Mouse (Mus musculus) T-helper 2 cell (primary cell): ENCODE measurements around the gene Fnbp1.

ENCODE experiments used
- in situ Hi-C: fragments of 300-600 bp; cut with MboI, MseI; formaldehyde crosslinking; loops from one replicate; pipeline ENCODE4 v1.15.1; 2025; ENCODE audit warnings: high pct_unique_total_duplicates

Fnbp1 gene

DNA sequence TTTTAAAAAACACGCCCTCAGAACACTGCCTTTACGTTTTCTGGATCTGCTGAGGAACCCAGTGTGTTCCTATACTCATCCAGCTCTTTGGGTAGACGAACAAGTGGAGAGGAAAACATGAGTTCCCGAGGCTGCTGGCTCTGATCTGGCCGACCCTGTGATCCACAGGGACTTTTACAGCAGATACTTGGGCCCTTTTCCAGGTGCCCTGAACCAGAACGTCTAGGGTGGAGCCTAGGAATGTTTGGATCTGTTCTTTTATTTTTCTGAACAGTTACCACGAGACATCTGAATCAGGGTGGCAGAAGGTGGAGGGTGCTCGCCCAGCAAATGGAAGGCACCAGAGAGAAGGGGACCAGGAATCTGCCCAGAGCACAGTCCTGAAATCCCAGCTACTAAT is 42.7 kb downstream of the Fnbp1 start:
- in situ Hi-C loops: no loop called here

DNA sequence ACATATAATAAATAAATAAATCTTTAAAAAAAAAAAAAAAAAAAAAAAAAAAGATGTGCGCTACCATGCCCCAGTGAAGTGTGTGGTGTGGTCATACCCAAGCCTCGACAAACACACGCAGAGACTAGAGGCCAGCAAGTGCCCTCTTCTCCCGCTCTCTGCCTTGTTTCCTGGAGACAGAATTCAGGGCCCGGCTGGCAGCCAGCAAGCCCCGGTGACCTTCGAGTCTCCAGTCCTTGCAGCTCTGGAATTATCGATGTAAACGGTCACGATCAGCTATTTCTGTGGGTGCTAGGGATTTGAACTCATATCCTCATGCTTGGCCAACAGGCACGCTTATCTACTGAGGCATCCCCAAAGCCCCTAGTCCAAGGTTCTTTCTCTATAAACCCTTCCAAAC is 43.2 kb downstream of the Fnbp1 start:
- in situ Hi-C loops: no loop called here

DNA sequence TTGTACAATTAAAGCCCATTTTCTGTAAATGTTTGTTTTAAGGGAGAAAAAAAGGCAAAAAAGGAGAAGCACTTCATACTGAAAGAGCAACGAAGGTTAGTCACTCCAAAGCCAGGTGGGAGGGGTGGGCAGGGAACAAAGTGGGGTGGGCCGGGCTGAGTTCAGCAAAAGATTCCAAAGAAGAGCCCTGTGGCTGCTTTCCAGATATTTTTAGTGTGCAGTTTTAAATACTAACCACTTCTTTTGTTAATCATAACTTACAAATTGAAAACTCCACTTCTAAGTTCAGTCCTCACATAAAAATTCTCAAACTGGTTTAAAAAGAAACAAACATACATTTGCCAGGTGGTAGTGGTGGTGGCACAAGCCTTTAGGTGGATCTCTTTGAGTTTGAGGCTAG is 44.5 kb downstream of the Fnbp1 start:
- in situ Hi-C loops: no loop called here

DNA sequence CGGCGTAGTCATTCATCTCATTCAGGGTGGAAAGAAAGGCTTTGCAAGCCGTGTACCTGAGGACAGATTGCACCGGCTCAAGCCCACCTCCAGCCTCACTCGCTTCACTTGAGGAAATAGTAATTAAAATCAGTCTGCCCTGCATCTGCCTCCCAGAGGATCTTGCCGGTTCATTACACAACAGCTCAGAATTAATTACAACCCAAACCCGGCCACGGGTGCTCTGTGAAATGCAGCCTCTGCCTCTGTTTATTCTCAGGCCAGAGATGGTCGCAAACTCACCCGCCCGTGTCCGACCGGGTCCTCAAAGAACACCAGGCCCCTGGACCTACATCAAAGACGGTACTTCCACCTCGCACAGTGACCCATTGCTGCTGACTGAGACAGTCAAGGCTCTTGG is 45.7 kb downstream of the Fnbp1 start:
- in situ Hi-C loops: no loop called here

DNA sequence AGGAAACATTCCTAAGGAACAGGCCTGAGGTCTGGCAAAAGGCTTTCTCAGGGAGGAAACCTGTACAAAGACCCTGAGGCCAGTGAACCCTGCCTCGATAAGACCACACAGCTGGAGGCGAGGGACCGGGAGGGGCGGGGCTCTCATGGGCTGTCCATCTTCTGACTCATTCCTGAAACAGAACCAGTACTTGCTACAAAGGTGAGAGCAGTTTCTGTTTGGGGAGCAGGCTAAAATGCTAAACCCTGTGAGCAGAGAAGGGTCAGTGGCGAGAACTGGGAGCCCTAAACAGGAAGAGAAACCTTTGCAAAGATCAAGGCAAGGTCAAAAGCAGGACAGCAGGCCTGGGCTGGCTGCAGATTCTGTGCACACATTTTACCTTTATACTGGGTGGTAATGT is 47.2 kb downstream of the Fnbp1 start:
- in situ Hi-C loops: no loop called here

DNA sequence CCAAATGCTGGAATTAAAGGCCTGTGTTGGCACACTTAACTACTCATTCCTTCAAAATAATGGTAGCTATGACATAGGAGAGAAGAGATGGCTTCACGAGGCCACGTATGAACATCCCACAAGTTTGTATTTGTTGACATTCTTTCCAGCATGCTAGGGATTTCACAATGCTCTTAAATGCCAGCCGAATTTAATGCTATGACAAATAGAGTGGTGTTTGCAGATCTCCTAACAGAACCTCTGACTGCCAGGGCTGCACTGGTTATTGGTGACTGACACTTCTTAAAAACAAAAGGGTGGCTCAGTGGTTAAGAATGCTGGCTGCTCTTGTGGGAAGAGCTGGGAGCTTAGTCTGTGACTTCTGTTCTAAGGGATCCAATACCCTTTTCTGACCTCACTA is 48.9 kb downstream of the Fnbp1 start:
- in situ Hi-C loops: no loop called here

DNA sequence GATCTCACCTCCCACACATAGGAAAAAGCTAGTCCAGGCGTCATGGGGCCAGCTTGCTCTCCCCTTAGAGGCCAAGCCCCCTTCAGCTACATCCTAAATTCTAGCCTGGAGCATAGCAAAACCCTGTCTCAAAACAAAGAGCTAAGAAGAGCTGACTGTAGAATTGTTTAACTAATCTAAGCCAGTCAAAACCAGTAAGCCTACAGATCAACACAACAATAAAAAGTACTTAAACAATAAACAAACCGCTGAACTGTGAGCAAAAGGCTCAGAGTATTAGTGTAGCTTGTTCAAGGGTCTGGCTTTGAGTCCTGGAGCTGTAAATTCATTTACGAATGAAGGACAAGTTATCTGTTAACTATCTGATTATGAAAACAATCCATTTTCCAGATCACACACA is 50.6 kb downstream of the Fnbp1 start:
- in situ Hi-C loops: no loop called here

DNA sequence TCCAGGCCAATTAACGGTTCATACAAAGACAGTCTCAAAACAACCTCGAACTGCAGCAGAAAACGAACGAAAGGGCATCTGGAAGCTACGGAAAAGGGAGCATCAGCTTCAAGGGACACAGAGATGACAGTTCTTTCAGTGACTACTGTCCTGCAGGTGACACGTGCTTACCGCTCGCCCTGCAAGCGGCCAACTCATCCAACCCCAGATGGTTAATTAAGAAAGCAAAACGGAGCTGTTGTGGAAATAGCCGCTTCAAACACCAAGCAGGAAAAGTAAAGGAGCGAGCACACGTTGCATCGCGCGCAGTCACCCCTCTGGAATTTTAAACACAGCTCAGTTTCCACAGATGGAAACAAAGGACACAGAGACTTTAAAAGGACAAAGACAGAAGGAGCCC is 52.2 kb downstream of the Fnbp1 start:
- in situ Hi-C loops: no loop called here

DNA sequence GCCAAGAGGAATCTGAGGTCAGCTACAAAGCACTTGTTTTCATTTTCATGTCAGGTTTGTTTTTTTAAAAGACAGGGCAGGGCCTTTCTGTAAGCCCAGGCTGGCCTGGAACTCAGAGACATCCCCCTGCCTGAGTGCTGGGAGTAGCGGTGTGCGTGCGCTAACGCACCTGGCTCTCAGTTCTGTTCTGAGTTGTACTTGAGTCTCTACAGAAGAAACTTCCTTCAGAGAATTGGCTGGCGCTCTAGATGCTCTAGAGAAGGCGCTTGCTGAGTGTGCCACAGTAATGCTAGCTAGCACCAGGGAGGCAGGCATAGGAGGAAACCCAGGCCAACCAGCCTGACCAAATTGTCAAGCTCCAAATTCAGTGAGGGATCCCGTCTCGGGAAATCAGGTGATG is 52.9 kb downstream of the Fnbp1 start:
- in situ Hi-C loops: no loop called here

DNA sequence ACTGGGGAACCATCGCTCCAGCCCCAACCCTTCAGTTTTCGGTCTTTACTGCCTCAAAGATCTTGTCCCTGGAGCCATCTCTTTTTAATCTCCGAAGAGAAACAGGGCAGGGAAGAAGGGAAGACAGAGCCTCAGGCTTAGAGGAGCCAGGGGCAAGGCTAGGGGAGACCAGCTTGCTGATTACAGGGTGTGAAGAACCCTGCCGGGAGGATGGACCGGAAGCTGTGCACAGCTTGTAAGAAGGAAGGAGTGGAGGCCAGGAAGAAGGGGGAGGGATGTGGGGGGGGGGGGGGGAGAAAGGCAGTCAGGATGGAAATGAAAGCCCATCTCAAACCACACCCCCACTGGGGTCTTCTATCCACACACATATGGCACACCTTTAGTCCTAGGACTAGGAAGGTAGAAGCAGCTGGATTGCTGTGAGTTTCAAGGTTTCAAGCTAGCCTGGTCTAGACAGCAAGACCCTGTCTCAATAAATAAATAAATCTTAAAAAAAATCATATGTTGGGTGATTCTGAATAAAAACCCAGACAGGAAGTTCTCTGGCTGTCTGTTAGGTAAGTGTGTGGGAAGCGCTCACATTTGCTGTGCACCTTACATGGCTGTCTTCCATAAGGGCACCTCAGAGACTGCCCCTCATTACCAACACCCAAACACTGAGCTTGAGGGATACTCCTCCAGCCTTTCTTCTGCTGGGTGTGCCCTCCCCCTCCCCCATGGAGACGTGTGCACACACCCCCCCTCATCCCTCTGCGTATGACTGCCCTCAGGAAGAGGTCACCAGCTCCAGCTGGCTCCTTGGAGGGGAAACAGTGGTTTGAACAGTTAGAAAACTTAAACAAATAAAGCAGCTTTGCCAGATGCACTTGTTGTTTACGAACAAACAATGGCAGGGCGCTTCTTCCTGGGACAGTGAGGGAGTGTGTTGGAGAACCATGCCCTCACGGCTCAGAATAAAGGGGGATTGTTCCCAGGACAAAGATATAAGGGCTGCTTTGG is 53.8 kb downstream of the Fnbp1 start:
- in situ Hi-C loops: no loop called here

DNA sequence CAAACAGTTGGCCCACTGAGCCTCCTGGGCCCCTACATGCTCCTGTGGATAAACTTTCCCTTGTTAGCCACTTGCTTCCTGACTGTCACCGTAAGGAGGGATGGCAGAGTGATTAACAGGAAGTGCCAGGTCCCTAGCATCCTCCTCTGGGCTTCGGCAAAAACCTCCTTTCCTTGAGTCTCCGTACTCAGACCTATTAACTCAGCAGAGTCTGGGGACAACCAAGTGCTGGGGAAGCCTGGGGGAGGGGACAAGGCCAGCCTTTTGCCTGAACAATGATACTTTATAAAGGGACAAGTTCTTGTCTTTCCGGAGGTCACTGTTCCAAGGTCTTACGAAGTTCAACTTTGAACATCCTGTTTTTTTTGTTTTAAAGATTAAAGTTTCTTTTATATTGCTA is 54.7 kb downstream of the Fnbp1 start:
- in situ Hi-C loops: no loop called here

DNA sequence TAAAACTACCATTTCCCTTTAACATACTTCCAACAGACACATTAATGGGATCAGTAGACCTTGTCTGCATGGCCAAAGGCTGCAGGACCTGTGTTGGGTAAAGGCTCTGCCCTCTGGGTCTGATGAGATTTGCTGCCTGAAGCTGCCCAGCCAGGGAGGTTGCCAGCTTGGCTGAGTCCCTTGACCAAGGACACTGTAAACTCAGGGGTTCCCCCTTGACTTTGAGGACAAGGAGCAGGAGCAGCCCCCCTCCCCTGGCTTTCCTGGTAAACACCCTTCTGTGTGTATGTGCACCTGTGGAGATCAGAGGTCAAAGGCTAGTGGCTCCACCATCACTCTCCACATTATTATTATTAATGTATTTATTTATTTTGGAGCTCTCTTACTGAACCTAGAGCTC is 55.3 kb downstream of the Fnbp1 start:
- in situ Hi-C loops: no loop called here

DNA sequence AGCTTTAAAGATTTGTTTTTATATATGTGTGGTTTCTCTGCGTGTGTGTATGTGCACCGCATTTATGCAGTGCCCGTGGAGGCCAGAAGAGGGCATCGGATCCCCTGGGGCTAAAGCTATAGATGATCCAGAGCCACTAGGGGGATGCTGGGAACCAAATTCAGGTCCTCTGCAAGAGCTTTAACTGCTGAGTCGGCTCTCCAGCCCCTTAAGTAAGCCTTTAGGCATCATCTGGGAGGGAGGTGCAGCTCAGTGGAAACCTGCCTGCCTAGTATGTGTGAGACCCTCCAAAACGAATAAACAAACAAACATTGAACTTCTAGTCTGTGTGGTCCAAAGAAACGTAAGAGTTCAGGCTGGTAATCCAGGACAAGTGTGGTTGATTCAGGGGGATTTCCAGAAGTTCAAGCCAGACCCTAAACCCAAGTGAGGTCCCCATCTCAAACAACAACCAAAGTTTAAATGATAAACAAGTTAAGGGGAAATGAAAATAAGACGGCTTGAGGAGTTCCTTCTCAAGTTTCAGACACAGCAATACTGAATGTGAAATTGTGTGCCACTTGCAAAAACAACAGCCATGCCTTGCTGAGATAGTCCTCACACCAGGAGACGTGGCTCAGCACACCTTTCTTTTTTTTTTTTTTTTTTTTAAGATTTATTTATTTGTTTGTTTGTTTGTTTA is 57.5 kb downstream of the Fnbp1 start:
- in situ Hi-C loops: no loop called here

DNA sequence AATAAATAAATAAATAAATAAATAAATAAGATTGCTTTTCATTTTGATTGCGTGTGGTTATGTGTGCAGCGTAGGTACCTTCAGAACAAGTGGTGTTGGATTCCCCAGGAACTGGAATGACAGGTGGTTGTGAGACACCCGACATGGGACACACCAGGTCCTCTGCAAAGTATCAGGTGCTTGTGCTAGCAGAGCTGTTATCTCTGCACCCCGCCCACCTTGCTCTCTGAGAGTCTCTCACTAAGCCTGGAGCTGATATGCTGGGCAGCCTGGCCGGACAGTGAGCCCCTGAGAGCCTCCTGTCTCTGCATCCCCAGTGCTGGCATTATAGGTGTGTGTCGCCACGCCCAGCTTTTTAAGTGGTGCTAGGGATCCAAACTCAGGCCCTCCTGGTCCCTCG is 58.4 kb downstream of the Fnbp1 start:
- in situ Hi-C loops: no loop called here

DNA sequence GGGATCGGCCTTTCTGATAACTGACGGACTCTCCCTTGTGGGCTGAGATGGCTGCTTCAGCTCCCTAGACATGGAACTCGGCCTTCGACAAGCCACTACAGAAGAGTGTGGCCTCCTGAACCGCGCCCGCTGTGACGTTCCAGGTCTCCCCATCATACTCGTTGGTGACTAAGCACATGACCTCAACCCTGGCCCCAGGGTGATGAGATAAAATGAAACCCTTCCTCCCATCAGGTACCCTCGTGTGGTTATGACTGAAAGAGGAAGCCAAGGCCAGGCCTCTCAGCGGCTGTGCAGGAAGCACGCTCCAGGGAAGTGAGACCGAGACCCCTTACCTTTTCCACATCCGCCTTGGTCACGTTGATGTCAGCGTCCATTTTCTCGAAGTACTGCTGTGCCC is 59.2 kb downstream of the Fnbp1 start:
- in situ Hi-C loops: no loop called here

DNA sequence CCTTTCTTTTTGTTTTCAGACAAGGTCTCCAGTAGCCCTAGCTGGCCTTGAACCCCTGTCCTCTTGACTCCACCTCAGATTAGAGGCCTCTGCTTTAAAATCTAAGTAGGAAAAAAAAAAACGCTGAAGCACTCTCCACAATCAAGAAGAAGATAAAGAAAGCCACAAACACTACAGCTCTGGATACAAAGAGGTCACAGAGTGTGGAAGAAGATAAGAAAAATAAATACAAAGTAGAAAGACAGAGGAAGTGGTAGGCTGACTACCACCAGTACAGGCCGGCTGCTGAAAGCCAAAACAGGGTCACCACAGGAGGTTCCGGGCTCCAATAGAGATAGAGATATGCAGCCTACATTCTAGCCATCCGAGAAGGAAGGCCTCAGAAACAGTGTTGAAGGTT is 60.5 kb downstream of the Fnbp1 start:
- in situ Hi-C loops: no loop called here

DNA sequence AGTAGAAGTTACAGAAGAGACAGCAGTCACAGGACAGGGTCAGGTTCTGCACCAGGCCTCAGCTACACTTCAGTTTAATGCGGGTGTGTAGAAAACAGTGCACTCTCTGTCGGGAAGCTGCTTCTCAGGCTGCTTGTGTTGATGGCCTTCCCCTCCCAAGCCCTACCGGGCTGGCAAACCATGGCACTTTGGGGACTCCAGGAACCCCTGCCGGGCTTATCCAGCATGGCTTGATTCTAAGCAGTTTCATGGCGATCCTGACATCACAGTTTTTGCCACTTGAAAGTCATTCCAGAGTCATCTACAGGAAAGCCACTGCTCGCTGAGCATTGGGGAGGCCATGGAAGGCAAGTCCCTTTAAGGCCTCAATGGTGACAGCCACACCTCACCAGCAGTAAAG is 62.7 kb downstream of the Fnbp1 start:
- in situ Hi-C loops: no loop called here

DNA sequence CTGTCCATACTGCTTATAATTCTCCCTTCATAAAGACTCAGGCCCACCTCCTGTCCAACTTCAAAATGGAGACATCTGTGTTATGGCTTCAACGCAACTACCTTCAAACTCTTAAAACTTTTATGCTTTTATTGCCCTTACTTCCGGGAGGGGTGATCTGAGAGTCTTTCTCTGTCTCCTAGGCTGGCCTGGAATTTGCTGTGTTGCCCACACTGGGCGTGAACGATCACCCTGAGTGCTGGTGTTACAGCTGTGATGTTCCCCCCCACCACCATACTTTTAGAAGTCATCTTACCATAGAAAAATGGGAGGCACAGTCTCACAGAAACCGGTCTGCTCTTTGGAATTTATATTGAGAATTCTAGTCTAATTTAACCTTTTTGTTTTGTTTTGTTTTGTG is 64.2 kb downstream of the Fnbp1 start:
- in situ Hi-C loops: no loop called here

DNA sequence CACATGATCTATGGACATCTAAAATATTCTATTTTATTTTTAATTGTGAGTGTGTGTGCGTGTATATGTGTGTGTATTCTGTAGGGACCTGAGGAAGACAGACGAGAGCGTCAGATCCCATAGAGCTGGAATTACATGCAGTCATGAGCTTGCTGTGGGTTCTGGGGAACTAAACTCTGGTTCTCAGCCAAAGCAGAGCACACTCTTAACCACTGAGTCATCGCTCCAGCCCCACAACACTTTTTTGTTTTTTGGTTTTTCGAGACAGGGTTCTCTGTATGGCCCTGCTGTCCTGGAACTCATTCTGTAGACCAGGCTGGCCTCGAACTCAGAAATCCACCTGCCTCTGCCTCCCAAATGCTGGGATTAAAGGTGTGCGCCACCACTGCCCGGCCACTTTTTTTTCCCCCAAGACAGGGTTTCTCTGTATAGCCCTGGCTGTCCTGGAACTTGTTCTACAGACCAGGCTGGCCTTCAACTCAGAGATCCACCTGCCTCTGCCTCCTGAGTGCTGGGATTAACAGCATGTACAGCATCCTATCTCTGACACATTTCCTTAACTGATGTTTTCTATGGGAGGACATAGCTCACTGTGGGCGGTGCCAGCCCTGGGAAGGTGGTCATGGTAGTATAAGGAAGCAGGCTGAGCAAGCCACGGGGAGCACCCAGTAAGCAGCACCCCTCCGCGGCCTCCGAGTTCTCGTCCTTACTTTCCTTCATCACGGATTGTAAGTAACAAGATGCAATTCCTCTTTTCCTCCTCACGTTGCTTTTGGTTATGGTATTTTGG is 65.3 kb downstream of the Fnbp1 start:
- in situ Hi-C loops: no loop called here

DNA sequence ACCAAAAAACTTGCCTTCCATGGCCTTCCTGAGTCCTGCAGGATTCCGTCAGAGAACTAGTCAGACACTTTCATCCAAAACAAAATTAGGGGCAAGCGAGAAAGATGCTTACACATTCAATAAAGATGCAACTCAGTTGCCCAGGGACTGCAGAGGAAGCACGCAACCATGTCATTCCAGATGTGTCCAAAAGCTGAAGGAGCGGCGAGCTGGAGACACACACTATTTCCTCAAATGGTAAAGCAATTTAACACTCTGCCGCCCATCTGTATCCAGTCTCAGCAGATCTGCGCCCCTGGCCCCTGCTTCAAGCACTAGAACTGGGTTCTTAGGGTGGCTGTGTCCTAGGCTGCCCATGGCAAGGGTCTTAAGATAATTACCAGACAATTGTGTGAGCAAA is 66.0 kb downstream of the Fnbp1 start:
- in situ Hi-C loops: no loop called here

DNA sequence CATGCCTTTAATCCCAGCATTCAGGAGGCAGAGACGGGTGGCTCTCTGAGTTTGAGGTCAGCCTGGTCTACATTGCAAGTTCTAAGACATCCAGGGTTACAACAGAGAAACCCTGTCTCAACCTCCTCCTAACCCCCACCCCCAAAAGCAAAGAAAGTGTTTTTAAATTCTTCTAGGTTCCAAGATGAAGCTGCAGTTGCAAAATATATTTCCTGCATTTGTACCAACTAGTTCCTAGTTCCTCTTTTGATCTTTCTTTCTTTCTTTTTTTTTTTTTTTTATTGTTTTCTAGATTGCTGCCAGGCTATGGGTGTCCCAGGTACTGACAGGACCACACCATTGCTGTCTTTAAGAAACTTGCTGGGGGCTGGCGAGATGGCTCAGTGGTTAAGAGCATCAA is 66.6 kb downstream of the Fnbp1 start:
- in situ Hi-C loops: no loop called here

DNA sequence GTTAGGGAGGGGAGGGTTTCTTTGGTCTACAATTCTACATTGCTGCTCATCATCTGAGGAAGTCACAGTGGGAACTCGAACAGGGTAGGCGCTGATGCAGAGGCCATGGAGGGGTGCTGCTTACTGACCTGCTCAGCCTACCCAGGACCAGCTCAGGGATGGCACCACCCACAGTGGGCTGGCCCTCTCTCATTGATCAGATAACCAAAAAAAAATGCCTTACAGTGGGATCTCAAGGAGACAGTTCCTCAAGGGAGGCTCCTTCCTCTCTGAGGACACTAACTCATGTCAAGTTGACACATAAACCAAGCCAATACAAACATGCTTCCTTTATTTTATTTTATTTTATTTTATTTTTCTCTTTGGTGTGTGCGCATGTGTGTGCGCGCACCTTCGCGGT is 72.3 kb downstream of the Fnbp1 start:
- in situ Hi-C loops: loop anchor here (5.0 kb wide), 1 partner anchor 73 kb away; the partner anchor contains the start of gene Fnbp1
